Mouse (Mus musculus): Measurements from ENCODE around the gene Pfdn5. TPM values are rescaled to one million over a fixed set of nuclear protein-coding genes. Genes with fewer than 3 reads are reported as not detected.

Pfdn5 gene
- 474 to 547 TPM (median 525 TPM) in 4 replicates for total RNA-seq (2023; ENCODE audit: inconsistent age)

DNA sequence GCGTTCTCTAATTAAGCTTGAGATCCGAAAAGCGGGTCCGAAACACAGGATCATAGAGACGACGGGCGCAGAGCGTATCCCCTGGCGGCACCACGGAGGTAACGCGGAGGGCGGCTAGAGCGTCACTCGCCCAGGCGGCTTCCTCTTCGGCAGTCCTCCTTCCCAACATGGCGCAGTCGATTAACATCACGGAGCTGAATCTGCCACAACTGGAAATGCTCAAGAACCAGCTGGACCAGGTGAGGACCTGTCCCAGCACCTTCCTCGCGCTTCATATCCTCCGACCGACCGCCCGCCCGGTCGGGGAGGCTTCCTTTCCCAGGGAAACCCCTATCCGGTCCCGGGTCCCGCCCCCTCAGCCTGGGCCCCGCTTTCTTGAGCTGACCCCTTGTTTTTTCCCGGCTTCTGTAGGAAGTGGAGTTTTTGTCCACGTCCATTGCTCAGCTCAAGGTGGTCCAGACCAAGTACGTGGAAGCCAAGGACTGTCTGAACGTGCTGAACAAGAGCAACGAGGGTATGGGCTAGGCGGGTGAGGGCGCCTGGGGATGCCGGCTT, at the start of gene Pfdn5:
Pfdn5 (plus strand) TSS at position 95 of the 555 bp plus-strand sequence.

DNA sequence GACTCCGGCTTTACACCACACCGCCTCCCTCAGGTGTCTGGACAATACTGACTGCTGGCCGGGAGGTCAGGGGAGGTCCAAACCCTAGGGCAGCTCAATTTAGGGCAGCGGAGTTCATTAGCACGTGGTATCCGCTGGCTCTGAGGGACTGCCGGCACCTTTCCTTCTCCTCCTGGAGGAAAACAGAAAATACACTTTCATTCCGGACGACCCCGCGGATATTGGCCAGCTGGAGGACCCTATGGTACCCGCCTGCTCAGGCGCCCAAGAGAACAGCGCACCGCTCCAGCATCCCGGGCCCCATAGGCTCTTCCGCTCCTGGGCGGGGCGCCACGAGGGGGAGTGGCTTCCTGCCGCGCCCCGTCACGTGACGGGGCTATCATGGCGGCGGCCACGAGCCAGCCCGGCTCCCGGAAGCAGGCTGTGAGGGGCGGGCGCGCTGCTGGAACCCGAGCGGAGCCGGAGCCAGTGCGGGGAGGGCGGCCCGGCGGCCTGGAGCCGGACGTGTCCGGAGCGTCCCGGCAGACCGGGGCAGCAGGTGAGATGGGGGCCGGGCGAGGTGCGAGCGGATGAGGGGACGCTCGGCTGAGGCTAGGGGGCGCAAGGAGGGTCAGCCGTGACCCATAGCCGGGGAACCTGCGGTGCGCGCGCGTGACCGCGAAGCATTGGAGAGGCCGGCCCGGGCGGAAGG, 46.7 kb upstream of the Pfdn5 start, which contains the start of gene Mfsd5:
Mfsd5 (plus strand) TSS at position 363 of the 691 bp plus-strand sequence.

DNA sequence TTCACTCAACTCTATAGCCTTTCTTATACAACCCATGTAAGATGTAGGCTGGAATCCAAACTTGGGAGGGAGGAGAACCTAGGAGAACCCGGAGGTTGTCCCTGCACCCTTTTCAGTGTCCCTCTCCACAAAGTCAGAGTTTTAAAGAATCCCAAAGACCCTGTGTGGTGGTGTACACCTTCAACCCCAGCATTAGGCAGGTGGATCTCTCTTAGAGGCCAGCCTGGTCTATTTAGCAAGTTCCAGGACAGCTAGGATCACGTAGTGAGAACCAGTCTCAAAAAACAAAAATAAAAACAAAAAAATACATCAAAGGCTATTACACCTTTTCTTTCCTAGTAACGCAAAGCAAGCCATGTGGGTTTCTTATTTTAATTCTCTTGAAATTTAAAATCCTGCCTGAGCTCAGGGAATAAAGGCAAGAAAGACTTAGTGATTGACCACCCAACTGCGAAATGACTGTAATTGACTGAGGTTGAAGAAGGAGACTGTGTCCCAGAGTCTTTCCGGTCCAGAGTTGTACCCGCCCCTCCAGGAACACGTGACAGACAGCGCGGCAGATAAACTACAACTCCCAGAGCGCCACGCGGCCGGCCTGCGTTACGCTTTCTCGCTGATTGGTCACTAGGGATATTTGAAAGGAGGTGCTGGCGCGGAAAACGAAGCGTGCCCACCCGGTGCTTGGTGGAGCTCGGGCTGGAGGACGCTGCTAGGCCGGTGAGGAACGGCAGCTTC, 30.1 kb upstream of the Pfdn5 start, which contains the start of gene Espl1:
Espl1 (plus strand) TSS at position 634 of the 735 bp plus-strand sequence.

GRCm38 (mm10) chr15:102331610-102332015, 5.7 kb downstream of the Pfdn5 start, which contains the start of gene Myg1:
TSS of gene Myg1 (plus strand) at chr15:102331709.

DNA sequence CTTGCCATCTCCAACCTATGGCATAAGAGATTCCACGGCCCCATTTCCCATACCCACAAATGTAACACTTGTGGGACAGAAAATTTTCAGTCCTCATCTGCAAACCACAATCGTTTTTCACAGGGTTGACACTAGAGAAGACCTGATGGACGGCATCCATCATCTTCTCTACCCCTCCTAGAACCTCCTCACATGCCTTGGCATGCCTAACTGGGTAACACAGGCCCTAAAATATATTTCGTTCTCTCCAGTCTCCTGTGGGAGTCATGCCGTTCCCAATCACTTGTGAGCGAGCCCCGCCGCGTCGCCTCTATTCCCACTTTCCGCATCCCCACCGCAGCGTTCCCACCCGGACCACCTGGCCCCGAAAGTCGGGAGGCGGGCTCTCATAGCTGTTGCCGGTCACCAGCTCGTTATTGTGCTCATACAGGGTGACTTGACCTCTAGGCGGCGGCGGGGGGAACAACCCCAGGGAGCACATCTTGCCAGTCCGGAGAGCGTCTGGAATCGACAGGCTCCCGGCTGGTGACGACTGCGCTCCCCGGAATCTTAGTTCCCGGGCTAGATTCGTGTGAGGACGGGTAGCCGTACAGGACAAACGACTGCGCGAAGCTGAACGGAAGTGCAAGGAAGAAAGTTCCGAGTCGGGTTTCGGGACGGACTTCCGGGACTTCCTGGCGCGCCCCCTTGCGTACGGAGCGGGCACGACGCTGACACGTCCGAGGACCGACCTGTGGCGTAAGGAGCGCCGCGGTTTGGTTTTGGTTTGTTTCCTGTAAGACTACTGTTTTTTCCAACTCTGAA, 24.4 kb downstream of the Pfdn5 start, which contains the start of gene Aaas:
Aaas (minus strand) TSS at position 634 of the 804 bp plus-strand sequence.

DNA sequence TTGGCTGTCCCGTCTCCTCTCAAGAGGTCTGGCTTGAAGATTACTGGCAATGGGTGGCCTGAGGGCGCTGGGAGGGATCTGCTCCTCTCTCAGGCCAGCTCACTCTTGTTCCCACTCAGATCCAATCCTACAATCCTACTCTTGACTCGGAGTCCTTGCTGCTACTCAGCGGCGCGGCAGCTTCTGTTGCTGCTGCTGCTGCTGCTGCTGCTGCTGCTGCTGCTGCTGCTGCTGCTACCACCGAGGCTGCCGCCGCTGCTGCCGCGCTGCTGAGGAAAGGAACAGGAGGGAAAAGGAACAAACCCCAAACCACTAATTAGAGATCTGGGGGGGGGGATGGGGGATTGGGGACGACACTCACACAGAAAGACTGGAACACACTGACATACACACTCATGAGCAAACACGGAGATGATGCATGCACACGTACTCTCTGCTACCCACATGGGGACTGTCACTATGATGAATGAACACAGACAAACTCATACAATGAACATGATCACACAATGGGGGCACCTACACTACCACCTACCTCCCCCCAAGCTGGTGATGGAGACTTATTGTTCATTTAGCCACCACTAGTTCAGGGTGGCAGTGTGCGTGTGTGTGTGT, 40.9 kb downstream of the Pfdn5 start, which contains the start of gene Sp7:
Sp7 (minus strand) TSS at position 450 of the 612 bp plus-strand sequence.

Other genes starting within 250 kb of the Pfdn5 start
- 0.32 to 1.5 TPM (median 0.75 TPM) in 4 replicates for gene Tns2, start 225.7 kb upstream of the Pfdn5 start, total RNA-seq (2023; ENCODE audit: inconsistent age)
- gene Spryd3, start 189.9 kb upstream of the Pfdn5 start, total RNA-seq (2023; ENCODE audit: inconsistent age), result 32.5 to 42.3 TPM (median 36.8 TPM) in 4 replicates
- gene Igfbp6, start 181.8 kb upstream of the Pfdn5 start, total RNA-seq (2023; ENCODE audit: inconsistent age), result 0.45 to 0.96 TPM (median 0.67 TPM) in 3 of 4 replicates, not detected in the other
- gene Soat2, start 175.6 kb upstream of the Pfdn5 start, total RNA-seq (2023; ENCODE audit: inconsistent age), result 0.32 to 0.39 TPM in 2 of 4 replicates, not detected in the others
- 124 to 135 TPM (median 129 TPM) in 4 replicates for gene Zfp740, start 122.9 kb upstream of the Pfdn5 start, total RNA-seq (2023; ENCODE audit: inconsistent age)
- 25.7 to 32.5 TPM (median 28.9 TPM) in 4 replicates for gene Csad, start 121.4 kb upstream of the Pfdn5 start, total RNA-seq (2023; ENCODE audit: inconsistent age)
- 156 to 194 TPM (median 184 TPM) in 4 replicates for gene Itgb7, start 94.2 kb upstream of the Pfdn5 start, total RNA-seq (2023; ENCODE audit: inconsistent age)
- gene Rarg, start 68.6 kb upstream of the Pfdn5 start, total RNA-seq (2023; ENCODE audit: inconsistent age), result 0.18 to 0.48 TPM (median 0.30 TPM) in 4 replicates
- gene Gm9918, start 55.6 kb upstream of the Pfdn5 start, total RNA-seq (2023; ENCODE audit: inconsistent age), result not detected in 4 replicates
- 29.3 to 35.7 TPM (median 32.0 TPM) in 4 replicates for gene Mfsd5, start 46.7 kb upstream of the Pfdn5 start, total RNA-seq (2023; ENCODE audit: inconsistent age)
- gene Espl1, start 29.9 kb upstream of the Pfdn5 start, total RNA-seq (2023; ENCODE audit: inconsistent age), result 1.1 to 3.4 TPM (median 1.9 TPM) in 4 replicates
- 45.9 to 63.6 TPM (median 58.0 TPM) in 4 replicates for gene Myg1, start 5.6 kb downstream of the Pfdn5 start, total RNA-seq (2023; ENCODE audit: inconsistent age)
- gene Aaas, start 24.7 kb downstream of the Pfdn5 start, total RNA-seq (2023; ENCODE audit: inconsistent age), result 60.2 to 71.7 TPM (median 65.2 TPM) in 4 replicates
- not detected in 4 replicates for gene Sp7, start 41.1 kb downstream of the Pfdn5 start, total RNA-seq (2023; ENCODE audit: inconsistent age)
- gene Sp1, start 80.0 kb downstream of the Pfdn5 start, total RNA-seq (2023; ENCODE audit: inconsistent age), result 147 to 196 TPM (median 158 TPM) in 4 replicates
- 0.29 to 4.4 TPM (median 2.5 TPM) in 4 replicates for gene Amhr2, start 119.3 kb downstream of the Pfdn5 start, total RNA-seq (2023; ENCODE audit: inconsistent age)
- 93.8 to 109 TPM (median 102 TPM) in 4 replicates for gene Prr13, start 132.9 kb downstream of the Pfdn5 start, total RNA-seq (2023; ENCODE audit: inconsistent age)
- gene Pcbp2, start 144.4 kb downstream of the Pfdn5 start, total RNA-seq (2023; ENCODE audit: inconsistent age), result 695 to 793 TPM (median 756 TPM) in 4 replicates
- 9.8 to 23.4 TPM (median 22.2 TPM) in 3 of 4 replicates, not detected in the other for gene Gm10337, start 177.6 kb downstream of the Pfdn5 start, total RNA-seq (2023; ENCODE audit: inconsistent age)
- gene Map3k12, start 190.9 kb downstream of the Pfdn5 start, total RNA-seq (2023; ENCODE audit: inconsistent age), result 0.72 to 1.7 TPM (median 0.99 TPM) in 4 replicates
- 41.2 to 56.9 TPM (median 44.9 TPM) in 4 replicates for gene Tarbp2, start 192.1 kb downstream of the Pfdn5 start, total RNA-seq (2023; ENCODE audit: inconsistent age)
- 10.3 to 27.3 TPM (median 19.1 TPM) in 4 replicates for gene Npff, start 198.8 kb downstream of the Pfdn5 start, total RNA-seq (2023; ENCODE audit: inconsistent age)